Mouse (Mus musculus): Measurements from ENCODE around the gene Fam196a.

- TF ChIP-seq CTCF (conservative IDR thresholded peaks at IDR 0.05; ENCODE audit: insufficient read depth, insufficient read length, low read depth, low read length) (no peak), POLR2A (IDR thresholded peaks at IDR 0.05; ENCODE audit: low read depth, low read length) (no peak)
Observed at GRCm38 (mm10) chr7:134899462-134899861, 38.8 kb downstream of the Fam196a start.

Data from kidney, adult 2 months (tissue).